Mouse (Mus musculus) lung, embryonic 14.5 days (tissue): ENCODE results near the gene Dbx1. TPM values are rescaled to one million over a fixed set of nuclear protein-coding genes. Genes with fewer than 3 reads are reported as not detected.

Source experiments
- ATAC-seq: fragments of 200-750 bp; cut with Nextera tagmentation; 2 replicates; pipeline ENCODE4 v1.8.0; 2017; ENCODE audit warnings: mild to moderate bottlenecking, moderate TSS enrichment, moderate library complexity; ENCODE audit not compliant: insufficient read depth
- DNase-seq: peaks from one replicate; pipeline ENCODE4 v3.0.0-alpha.2; 2015
- H3K27ac ChIP-seq: fragments of 300-500 bp; sonication (generic); 2 replicates; pipeline ENCODE4 v1.5.1; 2014; ENCODE audit warnings: low read depth, mild to moderate bottlenecking, moderate library complexity
- H3K27me3 ChIP-seq: fragments of 300-500 bp; sonication (generic); 2 replicates; pipeline ENCODE4 v1.6.1; 2014; ENCODE audit warnings: low read length, control low read depth; ENCODE audit not compliant: insufficient read depth
- H3K36me3 ChIP-seq: fragments of 300-500 bp; sonication (generic); 2 replicates; pipeline ENCODE4 v1.6.1; 2014; ENCODE audit warnings: control low read depth; ENCODE audit not compliant: insufficient read depth
- H3K4me1 ChIP-seq: fragments of 300-500 bp; sonication (generic); 2 replicates; pipeline ENCODE4 v1.6.1; 2014; ENCODE audit warnings: antibody characterized with exemption, control low read depth; ENCODE audit not compliant: insufficient read depth
- H3K4me2 ChIP-seq: fragments of 300-500 bp; sonication (generic); 2 replicates; pipeline ENCODE4 v1.6.1; 2014; ENCODE audit warnings: mild to moderate bottlenecking
- H3K4me3 ChIP-seq: fragments of 300-500 bp; sonication (generic); 2 replicates; pipeline ENCODE4 v1.5.1; 2014; ENCODE audit warnings: low read depth, low read length
- H3K9ac ChIP-seq: fragments of 300-500 bp; sonication (generic); 2 replicates; pipeline ENCODE4 v1.6.1; 2014
- H3K9me3 ChIP-seq: fragments of 300-500 bp; sonication (generic); 2 replicates; pipeline ENCODE4 v1.6.1; 2016; ENCODE audit warnings: low read depth, low read length, control low read depth
- CTCF ChIP-seq: IDR thresholded peaks from 2 replicates; pipeline ENCODE4 v1.5.1; 2016; ENCODE audit warnings: antibody characterized with exemption, low read depth
- WGBS: fragments of 180-500 bp; shearing (Covaris S2); extraction: QIAGEN DNeasy Blood & Tissue Kit; methylation state at CpG from one replicate; pipeline ENCODE4 v1.1.7; 2014; 5-methylcytosine and 5-hydroxymethylcytosine counted together
- polyA plus RNA-seq: library from polyadenylated mRNA; unstranded; fragments of >200 nt; fragmentation: Nextera tagmentation; extraction: Ambion mirVana; gene quantifications from 2 replicates; pipeline ENCODE4 v1.2.1, GENCODE M21; 2014

Dbx1 gene
- not detected in 2 replicates for polyA plus RNA-seq

DNA sequence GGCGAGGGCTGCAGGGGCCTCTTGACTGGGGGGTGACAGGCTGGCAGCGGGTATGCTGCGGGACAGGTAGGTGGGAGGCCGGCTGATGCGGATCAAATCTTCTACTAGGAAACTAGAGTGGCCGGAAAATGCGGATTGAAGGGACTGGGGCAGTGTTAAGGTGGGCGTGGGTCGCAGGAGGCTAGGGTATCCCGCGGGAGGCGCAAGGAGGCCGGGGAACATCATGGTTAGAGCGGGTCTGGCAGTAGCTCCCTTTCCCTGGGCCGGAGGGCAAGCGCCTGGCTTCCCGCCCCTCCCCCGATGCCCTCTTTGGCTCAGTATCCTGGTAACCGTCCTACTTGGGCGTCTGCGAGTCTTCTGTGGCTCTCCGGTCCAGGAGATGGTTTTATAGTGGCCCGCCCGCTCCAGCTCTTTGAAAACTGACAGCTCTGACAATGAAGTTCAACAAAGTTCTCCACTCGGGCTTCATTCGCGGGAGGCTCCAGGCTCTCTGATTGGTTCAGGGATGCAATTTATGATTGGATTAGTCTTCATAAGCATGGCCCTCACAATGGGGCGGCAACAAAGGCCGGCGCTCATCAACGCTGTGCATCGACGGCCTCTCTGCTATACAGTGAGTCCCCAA, at the start of gene Dbx1:
Gene Dbx1, minus strand, starts transcription at position 359 of the 625 bp plus-strand sequence.
- peak; percentile 11 for DNase-seq

DNA sequence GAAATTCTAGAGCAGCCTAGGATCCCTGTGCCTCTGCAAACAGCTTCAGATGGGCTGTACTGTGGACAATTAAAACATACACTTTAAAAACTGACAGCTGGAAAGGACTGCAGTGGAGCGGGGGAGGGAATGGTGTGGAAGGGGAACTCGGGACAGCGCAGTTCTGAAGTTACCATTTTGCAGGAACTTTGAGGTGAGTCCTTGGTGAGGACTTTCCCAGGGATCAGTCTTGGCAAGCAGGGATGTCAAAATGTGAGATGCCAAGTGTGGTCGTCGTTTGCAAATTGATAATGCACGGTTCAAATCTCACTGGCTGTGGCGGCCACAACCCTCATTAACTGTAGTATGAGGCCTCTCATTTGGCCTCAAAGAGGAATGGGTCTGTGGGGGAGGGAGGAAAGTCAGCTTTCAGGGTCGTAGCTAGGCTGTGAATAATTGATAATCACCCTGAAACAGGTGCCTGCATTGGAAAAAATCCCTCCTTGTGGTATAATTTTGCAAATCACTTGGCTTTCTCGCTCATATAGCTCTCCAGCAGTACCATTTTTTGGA, 42.3 kb upstream of the Dbx1 start:
- no peaks in the 10 kb centered on the region for H3K36me3 ChIP-seq
- peaks cover 73% of the 10 kb centered on the region for H3K27me3 ChIP-seq
- ATAC-seq (no peak), DNase-seq (no peak)
- no peak overlapping the region for H3K4me3 ChIP-seq
- H3K4me2 ChIP-seq = no peak overlapping the region
- no peaks in the 10 kb centered on the region for H3K4me1 ChIP-seq
- no peak overlapping the region for H3K27ac ChIP-seq
- WGBS = 8% methylated on average over 9 of the region's 9 CpGs
- H3K9ac ChIP-seq = no peak overlapping the region
- no peaks in the 10 kb centered on the region for H3K9me3 ChIP-seq
- TF ChIP-seq CTCF = no peak

More for the DNA sequence above, at the start of gene Dbx1:
- Histone ChIP-seq H3K27ac (no peak within 1 kb of the TSS), H3K27me3 (peaks cover 94% of the 10 kb centered on the region), H3K36me3 (no peaks in the 10 kb centered on the region), H3K4me1 (no peaks in the 10 kb centered on the region; the same call in 1 of the 2 replicates), H3K4me3 (no peak within 1 kb of the TSS; the same call in 1 of the 2 replicates), H3K9ac (no peak within 1 kb of the TSS), H3K4me2 (no peak within 1 kb of the TSS), H3K9me3 (no peaks in the 10 kb centered on the region)
- no peak for ATAC-seq
- 1% methylated on average over 33 of the region's 33 CpGs for WGBS
- TF ChIP-seq CTCF = no peak

DNA sequence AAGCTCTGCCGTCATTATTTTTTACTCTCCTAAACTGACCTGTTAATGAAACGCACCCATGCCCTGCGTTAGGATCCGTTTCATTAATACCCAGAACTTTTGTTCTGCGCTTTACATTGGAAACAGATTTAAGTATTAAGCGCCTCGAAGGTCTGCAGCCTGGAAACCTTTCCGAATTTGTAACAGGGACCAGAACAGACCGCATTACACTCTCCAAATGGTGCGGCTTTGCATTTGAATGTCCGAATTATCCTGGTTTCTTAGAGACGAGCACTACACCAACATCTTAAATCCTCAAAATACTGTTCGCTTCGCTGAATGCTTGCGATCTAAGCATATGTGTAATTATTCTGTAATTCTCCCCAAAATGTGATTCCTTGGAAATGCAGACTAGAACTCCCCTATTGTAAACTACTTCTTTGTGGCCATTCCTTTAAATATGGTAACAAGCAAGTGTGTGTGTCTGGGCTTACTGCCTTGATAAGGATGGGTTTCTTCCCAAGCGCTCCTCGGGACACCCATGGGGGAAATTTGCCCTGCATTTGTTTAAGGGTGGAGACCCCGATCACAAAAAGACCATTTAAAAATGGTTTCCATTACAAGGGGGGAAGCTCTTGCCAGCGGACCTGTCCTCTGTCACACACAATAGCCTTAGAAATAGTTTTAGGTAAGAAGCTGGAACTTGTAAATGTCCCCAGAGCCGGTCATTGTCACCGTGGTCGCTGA, 41.6 kb upstream of the Dbx1 start:
- peaks cover 71% of the 10 kb centered on the region for H3K27me3 ChIP-seq
- ATAC-seq (no peak), DNase-seq (no peak)
- no peak overlapping the region for H3K4me3 ChIP-seq
- TF ChIP-seq CTCF = no peak
- H3K9ac ChIP-seq = no peak overlapping the region
- WGBS = 4% methylated on average over 22 of the region's 22 CpGs
- no peaks in the 10 kb centered on the region for H3K4me1 ChIP-seq
- H3K36me3 ChIP-seq = no peaks in the 10 kb centered on the region
- no peak overlapping the region for H3K4me2 ChIP-seq
- H3K9me3 ChIP-seq = no peaks in the 10 kb centered on the region
- no peak overlapping the region for H3K27ac ChIP-seq

DNA sequence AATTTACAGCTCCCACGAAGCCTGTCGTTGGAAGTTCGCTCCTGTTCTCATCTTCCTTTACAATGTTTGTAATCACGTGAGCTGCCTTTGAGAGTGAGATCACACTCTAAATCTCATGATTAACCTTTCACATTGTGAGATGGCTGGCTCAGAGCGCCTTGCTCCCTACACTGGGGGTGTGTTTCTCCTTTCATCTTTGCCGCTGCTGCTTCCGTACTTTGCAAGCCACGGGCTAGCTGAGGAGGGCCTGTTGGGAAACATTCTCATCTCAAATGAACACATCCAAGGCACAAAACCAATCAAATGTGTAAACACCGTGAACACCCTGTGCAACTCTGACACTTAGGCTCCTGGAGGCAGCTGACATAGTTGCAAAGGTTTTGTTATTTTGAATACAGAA, 40.5 kb upstream of the Dbx1 start:
- Histone ChIP-seq H3K9ac (no peak overlapping the region), H3K4me2 (no peak overlapping the region), H3K9me3 (no peaks in the 10 kb centered on the region), H3K27ac (no peak overlapping the region), H3K36me3 (no peaks in the 10 kb centered on the region), H3K4me3 (no peak overlapping the region), H3K4me1 (no peaks in the 10 kb centered on the region), H3K27me3 (peaks cover 62% of the 10 kb centered on the region)
- no peak for TF ChIP-seq CTCF
- WGBS = 2% methylated on average over 9 of the region's 9 CpGs
- no peak for ATAC-seq
- DNase-seq = peak; percentile 32

DNA sequence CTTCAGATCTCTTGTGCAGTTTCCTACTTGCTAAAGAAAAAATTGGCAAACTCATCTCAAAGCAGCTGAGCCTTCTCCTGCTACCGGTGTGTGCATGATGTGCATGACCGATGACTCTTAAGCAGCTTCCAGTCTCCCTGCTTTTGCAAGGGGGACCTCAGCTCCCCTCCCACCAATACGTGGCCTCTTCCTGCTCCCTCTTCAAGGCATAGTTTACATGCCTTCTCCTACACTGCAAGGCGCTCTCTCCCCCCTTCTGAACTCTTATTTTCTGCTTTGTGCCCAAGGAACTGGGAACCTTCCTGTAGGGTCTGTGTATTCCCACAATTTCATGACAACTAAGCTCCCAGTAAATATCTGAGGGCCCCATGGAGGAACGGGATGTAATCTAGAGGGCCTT, 40.0 kb upstream of the Dbx1 start:
- Histone ChIP-seq H3K36me3 (no peaks in the 10 kb centered on the region), H3K27me3 (peaks cover 57% of the 10 kb centered on the region), H3K4me2 (no peak overlapping the region), H3K4me1 (no peaks in the 10 kb centered on the region), H3K9ac (no peak overlapping the region), H3K27ac (no peak overlapping the region), H3K4me3 (no peak overlapping the region), H3K9me3 (no peaks in the 10 kb centered on the region)
- no peak for TF ChIP-seq CTCF
- DNase-seq = no peak
- no peak for ATAC-seq
- WGBS = 6% methylated on average over 5 of the region's 5 CpGs

DNA sequence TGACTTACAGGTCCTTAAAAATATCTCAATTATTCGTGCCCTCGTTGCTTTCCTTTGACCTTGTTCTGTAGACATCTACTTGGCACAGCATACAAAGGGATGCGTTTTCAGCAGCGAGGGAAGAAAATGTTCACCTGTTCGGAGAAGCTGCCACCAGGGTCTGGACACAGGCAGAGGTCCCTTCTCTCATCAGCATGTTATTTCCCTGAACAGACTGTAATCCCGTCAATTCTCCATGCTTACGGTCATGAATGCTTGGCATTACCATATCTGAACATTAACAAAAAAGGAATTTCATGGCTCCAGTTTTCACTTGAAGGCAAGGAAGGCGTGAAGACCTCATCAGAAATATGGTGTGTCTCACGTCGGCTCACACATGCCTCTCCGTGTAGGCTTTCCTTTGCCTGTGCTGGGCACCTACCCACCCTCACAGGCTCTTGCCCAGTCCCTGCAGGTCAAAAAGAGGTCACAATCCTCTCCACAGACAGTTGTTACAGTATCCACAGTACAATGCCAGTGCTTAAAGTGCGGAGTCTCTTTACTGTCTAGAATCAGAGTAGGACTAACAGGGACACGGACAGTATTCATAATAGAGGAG, 31.7 kb upstream of the Dbx1 start:
- no peak overlapping the region for H3K4me2 ChIP-seq
- DNase-seq (no peak), ATAC-seq (no peak)
- H3K36me3 ChIP-seq = no peaks in the 10 kb centered on the region
- H3K4me3 ChIP-seq = no peak overlapping the region
- no peaks in the 10 kb centered on the region for H3K27me3 ChIP-seq
- H3K27ac ChIP-seq = no peak overlapping the region
- H3K9ac ChIP-seq = no peak overlapping the region
- no peaks in the 10 kb centered on the region for H3K9me3 ChIP-seq
- TF ChIP-seq CTCF = no peak
- 78% methylated on average over 13 of the region's 13 CpGs for WGBS
- H3K4me1 ChIP-seq = no peaks in the 10 kb centered on the region

DNA sequence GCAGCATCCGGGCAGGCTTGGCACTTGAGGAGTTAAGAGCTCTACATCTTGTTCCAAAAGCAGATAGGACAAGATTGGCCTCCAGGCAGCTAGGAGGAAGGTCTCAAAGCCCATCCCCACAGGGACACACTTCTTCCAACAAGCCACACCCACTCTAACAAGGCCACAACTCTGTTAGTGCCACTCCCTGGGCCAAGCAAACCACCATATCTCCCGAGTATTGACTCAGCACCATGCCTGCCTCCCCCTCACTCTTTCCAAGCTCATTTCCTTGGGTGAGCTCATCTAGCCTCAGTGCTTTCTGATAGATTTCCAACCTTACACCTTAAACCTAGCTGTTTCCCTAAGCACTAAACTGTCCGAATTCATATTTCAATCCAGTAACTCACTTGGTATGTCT, 26.9 kb upstream of the Dbx1 start:
- H3K4me2 ChIP-seq = no peak overlapping the region
- H3K27ac ChIP-seq = no peak overlapping the region
- H3K4me3 ChIP-seq = no peak overlapping the region
- DNase-seq = no peak
- peaks cover 10% of the 10 kb centered on the region; the same call in 1 of the 2 replicates for H3K27me3 ChIP-seq
- H3K4me1 ChIP-seq = peaks cover 2% of the 10 kb centered on the region; the same call in 1 of the 2 replicates
- no peak overlapping the region for H3K9ac ChIP-seq
- H3K9me3 ChIP-seq = no peaks in the 10 kb centered on the region
- ATAC-seq = no peak
- TF ChIP-seq CTCF = no peak
- 75% methylated on average over 3 of the region's 3 CpGs for WGBS
- no peaks in the 10 kb centered on the region for H3K36me3 ChIP-seq
